Mouse (Mus musculus) limb, embryonic 14.5 days (tissue): ENCODE results near the gene Gmpr. TPM values are rescaled to one million over a fixed set of nuclear protein-coding genes. Genes with fewer than 3 reads are reported as not detected.

Source experiments
- ATAC-seq: fragments of 200-750 bp; cut with Nextera tagmentation; 2 replicates; pipeline ENCODE4 v1.8.0; 2017; ENCODE audit warnings: low read depth, moderate number of reproducible peaks, moderate TSS enrichment; ENCODE audit not compliant: low FRiP score
- DNase-seq: peaks from one replicate; pipeline ENCODE4 v3.0.0-alpha.2; 2015; ENCODE audit warnings: low spot score
- H3K27ac ChIP-seq: fragments of 300-500 bp; sonication (generic); replicated peaks from 2 replicates; pipeline ENCODE4 v1.5.1; 2014; ENCODE audit warnings: low read depth, mild to moderate bottlenecking, low read length, moderate library complexity, mixed read lengths
- H3K27me3 ChIP-seq: fragments of 300-500 bp; sonication (generic); 2 replicates; pipeline ENCODE4 v1.6.1; 2014; ENCODE audit warnings: low read length, mixed read lengths; ENCODE audit not compliant: control insufficient read depth, insufficient read depth
- H3K36me3 ChIP-seq: fragments of 300-500 bp; sonication (generic); 2 replicates; pipeline ENCODE4 v1.6.1; 2014; ENCODE audit warnings: mild to moderate bottlenecking, low read length, moderate library complexity, mixed read lengths; ENCODE audit not compliant: control insufficient read depth, insufficient read depth
- H3K4me1 ChIP-seq: fragments of 300-500 bp; sonication (generic); 2 replicates; pipeline ENCODE4 v1.6.1; 2014; ENCODE audit warnings: antibody characterized with exemption, low read length, mixed read lengths; ENCODE audit not compliant: control insufficient read depth, insufficient read depth
- H3K4me2 ChIP-seq: fragments of 300-500 bp; sonication (generic); replicated peaks from 2 replicates; pipeline ENCODE4 v1.6.1; 2014; ENCODE audit warnings: low read depth, mild to moderate bottlenecking, low read length, moderate library complexity; ENCODE audit not compliant: severe bottlenecking
- H3K4me3 ChIP-seq: fragments of 300-500 bp; sonication (generic); replicated peaks from 2 replicates; pipeline ENCODE4 v1.5.1; 2014; ENCODE audit warnings: low read length
- H3K9ac ChIP-seq: fragments of 300-500 bp; sonication (generic); 2 replicates; pipeline ENCODE4 v1.6.1; 2014; ENCODE audit warnings: mild to moderate bottlenecking, low read depth, low read length, moderate library complexity; ENCODE audit not compliant: severe bottlenecking
- H3K9me3 ChIP-seq: fragments of 300-500 bp; sonication (generic); 2 replicates; pipeline ENCODE4 v1.6.1; 2016; ENCODE audit warnings: low read length; ENCODE audit not compliant: control insufficient read depth
- POLR2A ChIP-seq: fragments of 200-500 bp; IDR thresholded peaks from 2 replicates; pipeline ENCODE4 v1.8.0; 2012; ENCODE audit warnings: inconsistent platforms, mild to moderate bottlenecking, moderate library complexity, borderline replicate concordance; ENCODE audit not compliant: insufficient read depth, insufficient read length; ENCODE audit errors: extremely low read depth
- WGBS: fragments of 180-500 bp; shearing (Covaris S2); extraction: QIAGEN DNeasy Blood & Tissue Kit; methylation state at CpG from one replicate; pipeline ENCODE4 v1.1.7; 2014; 5-methylcytosine and 5-hydroxymethylcytosine counted together
- polyA plus RNA-seq, 2 experiments: library from polyadenylated mRNA; depleted of rRNA in 1 of 2; stranded (reverse) in 1 of 2; unstranded in 1 of 2; fragments of >200 nt; fragmentation: Nextera tagmentation in 1 of 2; extraction: Ambion mirVana in 1 of 2; gene quantifications; 2 replicates each; pipeline versions ENCODE4 v1.2.1 to v1.2.3; 2012 to 2014

Gmpr gene
- polyA plus RNA-seq, 2 experiments, result 21.3 to 36.8 TPM

DNA sequence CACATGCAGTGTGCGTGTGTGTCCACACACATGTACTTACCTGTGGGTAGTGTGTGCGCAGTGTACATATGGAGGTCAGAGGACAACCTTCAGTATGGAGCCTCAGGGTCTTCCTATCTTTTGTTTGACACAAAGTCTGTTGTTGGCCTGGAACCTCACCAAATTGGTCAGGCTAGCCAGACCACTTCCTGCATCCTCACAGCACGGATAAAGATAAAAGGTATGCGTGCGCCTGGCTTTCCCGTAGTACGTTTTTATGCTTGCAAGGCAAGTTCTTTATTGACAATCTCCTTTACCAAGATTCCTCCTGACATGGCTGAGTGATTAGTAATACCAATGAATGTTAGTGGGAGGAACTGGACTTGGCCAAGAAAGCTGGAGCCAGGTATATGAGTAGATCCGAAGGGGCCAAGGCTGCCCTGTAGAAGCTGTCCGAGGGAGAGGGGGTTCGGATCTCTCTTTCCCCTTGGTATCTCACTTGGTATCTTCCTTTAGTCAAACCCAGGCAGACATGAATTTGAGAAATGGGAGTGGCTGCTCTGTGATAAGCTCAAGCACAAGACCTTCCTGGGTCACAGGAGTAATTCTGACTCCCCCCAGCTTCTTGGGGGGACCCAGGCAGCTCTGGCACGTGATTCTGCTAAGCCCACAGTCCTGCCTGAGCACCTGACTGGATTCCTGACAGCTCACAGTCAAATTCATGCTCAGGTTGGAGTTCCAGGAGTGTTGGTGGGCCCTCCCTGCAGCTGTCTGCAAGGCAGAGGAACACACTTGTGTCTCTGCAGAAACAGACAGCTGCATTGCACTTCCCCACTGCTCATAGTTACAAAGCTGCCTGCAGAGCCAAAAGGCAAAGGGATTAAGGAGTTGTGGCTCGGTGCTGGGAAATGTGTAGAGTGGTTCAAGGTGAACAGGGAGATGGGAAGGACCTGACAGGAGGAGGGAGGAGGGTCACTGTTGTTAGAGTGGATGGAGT, 6.1 kb downstream of the Gmpr start:
- Histone ChIP-seq H3K36me3 (no peaks in the 10 kb centered on the region), H3K27ac (no peak overlapping the region; the same call in 1 of the 2 replicates), H3K4me3 (no peak overlapping the region), H3K4me2 (no peak overlapping the region), H3K9me3 (no peaks in the 10 kb centered on the region), H3K27me3 (no peaks in the 10 kb centered on the region), H3K9ac (no peak overlapping the region), H3K4me1 (peaks cover 33% of the 10 kb centered on the region)
- ATAC-seq (no peak), DNase-seq (no peak)
- 66% methylated on average over 12 of the region's 12 CpGs for WGBS
- TF ChIP-seq POLR2A, result no peak

DNA sequence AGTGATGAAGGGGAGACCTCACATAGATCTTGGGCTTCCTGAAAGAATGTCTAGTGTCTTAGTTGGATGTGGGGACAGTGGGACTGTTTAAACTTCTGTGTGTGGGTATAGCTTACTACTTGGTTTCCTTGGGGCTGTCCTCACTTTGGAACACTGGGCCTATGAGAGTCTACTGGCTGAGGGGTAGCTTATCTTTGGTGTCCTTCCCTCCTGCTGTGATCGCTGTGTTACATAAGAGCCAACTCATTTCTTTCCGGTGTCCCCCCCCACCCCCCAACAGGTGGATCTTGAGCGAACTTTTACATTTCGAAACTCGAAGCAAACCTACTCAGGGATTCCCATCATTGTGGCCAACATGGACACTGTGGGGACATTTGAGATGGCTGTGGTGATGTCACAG, 6.9 kb downstream of the Gmpr start:
- DNase-seq, result no peak
- Histone ChIP-seq H3K4me1 (peaks cover 31% of the 10 kb centered on the region), H3K9ac (no peak overlapping the region)

GRCm38 (mm10) chr13:45514832-45515422, 7.7 kb downstream of the Gmpr start:
- no peak for ATAC-seq
- peaks cover 31% of the 10 kb centered on the region for H3K4me1 ChIP-seq

More for the DNA sequence above, 6.9 kb downstream of the Gmpr start:
- ATAC-seq, result no peak
- no peak for TF ChIP-seq POLR2A
- Histone ChIP-seq H3K4me3 (no peak overlapping the region), H3K4me2 (no peak overlapping the region), H3K36me3 (no peaks in the 10 kb centered on the region), H3K27ac (no peak overlapping the region), H3K27me3 (no peaks in the 10 kb centered on the region), H3K9me3 (no peaks in the 10 kb centered on the region)
- 91% methylated on average over 5 of the region's 5 CpGs for WGBS

GRCm38 (mm10) chr13:45516501-45517393, 9.5 kb downstream of the Gmpr start:
- no peaks in the 10 kb centered on the region for H3K27me3 ChIP-seq
- DNase-seq (peak; percentile 59), ATAC-seq (peak; percentile 80)
- TF ChIP-seq POLR2A, result no peak
- H3K36me3 ChIP-seq, result no peaks in the 10 kb centered on the region
- peak overlapping the region; percentile 45 for H3K4me2 ChIP-seq
- 5% methylated on average over 24 of the region's 24 CpGs for WGBS
- H3K9me3 ChIP-seq, result no peaks in the 10 kb centered on the region
- H3K9ac ChIP-seq, result 0 out of 2 replicates have a peak overlapping the region, but pooled peaks have one; percentile 25
- H3K27ac ChIP-seq, result 0 out of 2 replicates have a peak overlapping the region, but pooled peaks have one; percentile 27
- peak overlapping the region; percentile 16 for H3K4me3 ChIP-seq
- H3K4me1 ChIP-seq, result peaks cover 31% of the 10 kb centered on the region

More at GRCm38 (mm10) chr13:45514832-45515422, 7.7 kb downstream of the Gmpr start:
- H3K36me3 ChIP-seq, result no peaks in the 10 kb centered on the region
- WGBS, result 38% methylated on average over 8 of the region's 8 CpGs
- no peaks in the 10 kb centered on the region for H3K27me3 ChIP-seq
- H3K9me3 ChIP-seq, result no peaks in the 10 kb centered on the region
- H3K4me2 ChIP-seq, result no peak overlapping the region
- H3K4me3 ChIP-seq, result no peak overlapping the region
- no peak for DNase-seq
- H3K27ac ChIP-seq, result no peak overlapping the region
- TF ChIP-seq POLR2A, result no peak
- H3K9ac ChIP-seq, result no peak overlapping the region
